Mouse (Mus musculus): ENCODE results near the gene Olfr103.

Gene Olfr103

GRCm38 (mm10) chr17:37339598-37339997 lies at the start of gene Olfr103:
Gene Olfr103 (minus strand): TSS chr17:37339698.
- no peak for DNase-seq (ENCODE audit: extremely low read depth, low read depth, low spot score)

GRCm38 (mm10) chr17:37378733-37379132 lies 39.2 kb upstream of the Olfr103 start, which contains the start of gene Olfr105-ps:
Gene Olfr105-ps (plus strand): TSS chr17:37379033.
- no peak for DNase-seq (ENCODE audit: extremely low read depth, low read depth, low spot score)

- no peak for DNase-seq (ENCODE audit: extremely low read depth, low read depth, low spot score)
Observed at GRCm38 (mm10) chr17:37359282-37359681, 19.8 kb upstream of the Olfr103 start, which contains the start of gene Olfr104-ps. Gene Olfr104-ps (plus strand): TSS chr17:37359582.

GRCm38 (mm10) chr17:37316954-37317353 lies 22.5 kb downstream of the Olfr103 start, which contains the start of gene Olfr102:
Gene Olfr102 (minus strand): TSS chr17:37317054.
- no peak for DNase-seq (ENCODE audit: extremely low read depth, low read depth, low spot score)

- no peak for DNase-seq (ENCODE audit: extremely low read depth, low read depth, low spot score)
Observed at GRCm38 (mm10) chr17:37310146-37310699, 29.3 kb downstream of the Olfr103 start.

- no peak for DNase-seq (ENCODE audit: extremely low read depth, low read depth, low spot score)
Observed at GRCm38 (mm10) chr17:37308483-37308882, 31.0 kb downstream of the Olfr103 start.

GRCm38 (mm10) chr17:37304213-37304612 lies 35.3 kb downstream of the Olfr103 start, which contains the start of gene Olfr101:
Gene Olfr101 (minus strand): TSS chr17:37304313.
- no peak for DNase-seq (ENCODE audit: extremely low read depth, low read depth, low spot score)

Measured in fat pad, adult 2 months (tissue).